Mouse (Mus musculus): ENCODE data around the gene Amh. TPM values are rescaled to one million over a fixed set of nuclear protein-coding genes. Genes with fewer than 3 reads are reported as not detected.

Gene Amh
- total and polyA plus RNA-seq, 2 experiments from 2014 or later = 0.18 to 4.0 TPM

DNA sequence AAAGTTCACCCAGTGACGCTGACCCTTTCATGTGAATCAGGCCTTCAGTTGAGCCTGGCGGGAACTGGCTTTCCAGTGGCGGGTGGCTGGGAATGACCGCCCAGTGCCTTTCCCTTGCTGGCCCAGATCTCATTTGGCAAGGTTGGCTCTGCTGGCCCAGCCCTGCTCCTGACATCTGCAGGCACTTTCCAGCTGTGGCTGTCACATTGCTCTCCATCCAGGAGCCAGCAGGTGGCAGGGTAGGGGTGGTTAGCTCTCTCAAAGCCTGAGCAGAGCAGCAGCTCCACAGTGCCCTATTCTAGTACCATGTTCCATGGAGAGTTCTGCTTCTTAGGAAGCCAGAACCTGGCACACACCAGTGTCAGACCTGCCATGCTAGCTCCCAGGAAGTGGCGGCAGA, 47.3 kb upstream of the Amh start:
- Histone ChIP-seq H3K4me1 (ENCODE audit: control insufficient read depth, insufficient read depth) (peaks cover 60% of the 10 kb centered on the region), H3K4me3 (ENCODE audit: low read depth, low read length) (no peak overlapping the region), H3K9ac (replicated peaks; ENCODE audit: low read depth, low read length) (no peak overlapping the region), H3K27ac (ENCODE audit: low read depth) (peak overlapping the region; percentile 87), H3K4me2 (ENCODE audit: low read depth, low read length) (peak overlapping the region; percentile 93), H3K9me3 (replicated peaks; ENCODE audit: control insufficient read depth, low read length) (no peaks in the 10 kb centered on the region), H3K36me3 (replicated peaks; ENCODE audit: control insufficient read depth, insufficient read depth, low read length) (no peaks in the 10 kb centered on the region), H3K27me3 (ENCODE audit: control insufficient read depth, insufficient read depth, low read length) (no peaks in the 10 kb centered on the region)
- DNase-seq (ENCODE audit: low spot score) (peak; percentile 90), ATAC-seq (ENCODE audit: insufficient read depth, low read depth) (peak; percentile 69)
- 24% methylated on average over 5 of the region's 5 CpGs for WGBS
- no peak for TF ChIP-seq EP300 (IDR thresholded peaks at IDR 0.05; ENCODE audit: low read depth)
- TF ChIP-seq CTCF (IDR thresholded peaks at IDR 0.05; ENCODE audit: low read depth) = peak; percentile 80

GRCm38 (mm10) chr10:80758651-80759050, 46.4 kb upstream of the Amh start:
- Histone ChIP-seq H3K27ac (ENCODE audit: low read depth) (peak overlapping the region; percentile 87), H3K9ac (replicated peaks; ENCODE audit: low read depth, low read length) (no peak overlapping the region), H3K36me3 (replicated peaks; ENCODE audit: control insufficient read depth, insufficient read depth, low read length) (no peaks in the 10 kb centered on the region), H3K4me1 (ENCODE audit: control insufficient read depth, insufficient read depth) (peaks cover 65% of the 10 kb centered on the region), H3K27me3 (ENCODE audit: control insufficient read depth, insufficient read depth, low read length) (no peaks in the 10 kb centered on the region), H3K4me2 (ENCODE audit: low read depth, low read length) (no peak overlapping the region), H3K4me3 (ENCODE audit: low read depth, low read length) (no peak overlapping the region), H3K9me3 (replicated peaks; ENCODE audit: control insufficient read depth, low read length) (no peaks in the 10 kb centered on the region)
- no peak for TF ChIP-seq EP300 (IDR thresholded peaks at IDR 0.05; ENCODE audit: low read depth)
- no peak for TF ChIP-seq CTCF (IDR thresholded peaks at IDR 0.05; ENCODE audit: low read depth)
- WGBS = 38% methylated on average over 7 of the region's 7 CpGs
- DNase-seq (ENCODE audit: low spot score) (no peak), ATAC-seq (ENCODE audit: insufficient read depth, low read depth) (no peak)

GRCm38 (mm10) chr10:80760596-80761524, 44.2 kb upstream of the Amh start:
- H3K36me3 ChIP-seq (replicated peaks; ENCODE audit: control insufficient read depth, insufficient read depth, low read length) = peaks cover 13% of the 10 kb centered on the region
- no peak overlapping the region for H3K4me2 ChIP-seq (ENCODE audit: low read depth, low read length)
- H3K9ac ChIP-seq (replicated peaks; ENCODE audit: low read depth, low read length) = 0 out of 2 replicates have a peak overlapping the region, but pooled peaks have one; percentile 17
- H3K4me1 ChIP-seq (ENCODE audit: control insufficient read depth, insufficient read depth) = peaks cover 63% of the 10 kb centered on the region
- no peaks in the 10 kb centered on the region for H3K27me3 ChIP-seq (ENCODE audit: control insufficient read depth, insufficient read depth, low read length)
- ATAC-seq (ENCODE audit: insufficient read depth, low read depth) = no peak
- 50% methylated on average over 4 of the region's 4 CpGs for WGBS
- no peaks in the 10 kb centered on the region for H3K9me3 ChIP-seq (replicated peaks; ENCODE audit: control insufficient read depth, low read length)
- H3K27ac ChIP-seq (ENCODE audit: low read depth) = 0 out of 2 replicates have a peak overlapping the region, but pooled peaks have one; percentile 16
- H3K4me3 ChIP-seq (ENCODE audit: low read depth, low read length) = no peak overlapping the region
- TF ChIP-seq EP300 (IDR thresholded peaks at IDR 0.05; ENCODE audit: low read depth) (no peak), CTCF (IDR thresholded peaks at IDR 0.05; ENCODE audit: low read depth) (no peak)
- no peak for DNase-seq (ENCODE audit: low spot score)

DNA sequence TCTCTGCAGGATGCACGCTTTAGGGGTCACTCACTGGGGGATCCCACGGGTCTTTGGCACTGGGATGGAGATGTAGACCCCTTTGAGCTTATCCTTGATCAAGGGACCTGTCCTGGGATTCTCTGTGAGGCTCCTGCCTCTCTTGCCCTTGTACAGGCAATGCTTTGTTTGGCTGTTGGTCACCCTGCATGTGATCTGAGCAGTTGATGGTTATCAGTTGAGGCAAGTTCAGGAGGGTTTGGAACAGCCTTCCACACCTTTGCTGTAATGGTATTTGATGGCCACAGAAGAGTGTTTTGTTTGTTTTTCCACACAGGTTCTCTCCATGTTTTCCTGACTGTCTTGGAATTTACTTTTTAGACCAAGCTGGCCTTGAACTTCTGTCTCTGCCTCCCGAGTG, 43.2 kb upstream of the Amh start:
- Histone ChIP-seq H3K4me2 (ENCODE audit: low read depth, low read length) (no peak overlapping the region), H3K27ac (ENCODE audit: low read depth) (no peak overlapping the region), H3K4me3 (ENCODE audit: low read depth, low read length) (no peak overlapping the region), H3K36me3 (replicated peaks; ENCODE audit: control insufficient read depth, insufficient read depth, low read length) (peaks cover 23% of the 10 kb centered on the region), H3K4me1 (ENCODE audit: control insufficient read depth, insufficient read depth) (peaks cover 61% of the 10 kb centered on the region), H3K9me3 (replicated peaks; ENCODE audit: control insufficient read depth, low read length) (no peaks in the 10 kb centered on the region), H3K9ac (replicated peaks; ENCODE audit: low read depth, low read length) (no peak overlapping the region), H3K27me3 (ENCODE audit: control insufficient read depth, insufficient read depth, low read length) (no peaks in the 10 kb centered on the region)
- DNase-seq (ENCODE audit: low spot score) = no peak
- ATAC-seq (ENCODE audit: insufficient read depth, low read depth) = no peak
- TF ChIP-seq EP300 (IDR thresholded peaks at IDR 0.05; ENCODE audit: low read depth) (no peak), CTCF (IDR thresholded peaks at IDR 0.05; ENCODE audit: low read depth) (no peak)
- WGBS = 70% methylated on average over 3 of the region's 3 CpGs

GRCm38 (mm10) chr10:80763502-80763901, 41.5 kb upstream of the Amh start:
- H3K9me3 ChIP-seq (replicated peaks; ENCODE audit: control insufficient read depth, low read length) = no peaks in the 10 kb centered on the region

More at GRCm38 (mm10) chr10:80763502-80763901, 41.5 kb upstream of the Amh start:
- TF ChIP-seq EP300 (IDR thresholded peaks at IDR 0.05; ENCODE audit: low read depth) = no peak
- no peak for TF ChIP-seq CTCF (IDR thresholded peaks at IDR 0.05; ENCODE audit: low read depth)
- Histone ChIP-seq H3K4me2 (ENCODE audit: low read depth, low read length) (no peak overlapping the region), H3K27ac (ENCODE audit: low read depth) (no peak overlapping the region), H3K4me1 (ENCODE audit: control insufficient read depth, insufficient read depth) (peaks cover 46% of the 10 kb centered on the region), H3K9ac (replicated peaks; ENCODE audit: low read depth, low read length) (no peak overlapping the region), H3K36me3 (replicated peaks; ENCODE audit: control insufficient read depth, insufficient read depth, low read length) (peaks cover 39% of the 10 kb centered on the region), H3K4me3 (ENCODE audit: low read depth, low read length) (no peak overlapping the region), H3K27me3 (ENCODE audit: control insufficient read depth, insufficient read depth, low read length) (no peaks in the 10 kb centered on the region)
- no peak for ATAC-seq (ENCODE audit: insufficient read depth, low read depth)
- no peak for DNase-seq (ENCODE audit: low spot score)
- WGBS = 84% methylated on average over 2 of the region's 2 CpGs

Data from heart, postnatal 0 days (tissue).